Mouse (Mus musculus): ENCODE measurements at regions not wholly inside any gene's neighbourhood (a gene's known extent, or its start where the extent isn't known, plus 50 kb on each side); places are given as distances from the start of the nearest gene placed in this dataset.

DNA sequence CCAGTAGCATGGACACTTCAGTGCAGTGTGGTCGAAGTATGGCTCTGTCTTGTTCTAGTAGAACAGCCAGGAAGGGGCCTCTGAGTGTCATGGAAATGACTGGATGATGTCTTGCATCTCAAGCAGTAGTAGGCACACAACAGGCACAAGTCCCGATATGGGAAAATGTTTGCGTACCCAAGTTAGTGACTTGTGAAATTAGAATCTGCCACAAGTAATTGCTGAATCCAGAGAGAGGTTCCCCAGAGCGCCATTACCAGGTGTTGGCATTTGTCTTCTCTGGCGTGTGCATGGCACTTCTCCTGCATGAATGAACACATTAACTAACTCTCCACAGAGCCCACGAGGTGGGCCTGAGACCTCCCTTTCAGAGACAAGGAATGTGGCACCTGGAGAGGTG, 199.3 kb downstream of the Ackr3 start:
- TF ChIP-seq CTCF (IDR thresholded peaks at IDR 0.05; ENCODE audit: borderline replicate concordance, insufficient read depth, low read length) (no peak), POLR2A (IDR thresholded peaks at IDR 0.05; ENCODE audit: low read depth, low read length) (no peak)
